Mouse (Mus musculus) lung, adult 2 months (tissue): Measurements from ENCODE around the gene Slc26a11. TPM values are rescaled to one million over a fixed set of nuclear protein-coding genes. Genes with fewer than 3 reads are reported as not detected.
"Not testable (repeated sequence)": the region's sequence is repeated elsewhere in the genome, so short reads cannot be mapped to it uniquely, and the experiment has no call there.

Source experiments
- DNase-seq: peaks from one replicate; pipeline ENCODE4 v3.0.0; 2022
- H3K4me1 ChIP-seq: fragments of 200-500 bp; 2 replicates; pipeline ENCODE4 v1.6.1; 2011; ENCODE audit warnings: low read length; ENCODE audit not compliant: control insufficient read depth, insufficient read depth
- H3K4me3 ChIP-seq: fragments of 200-500 bp; replicated peaks from 2 replicates; pipeline ENCODE3; 2011; ENCODE audit warnings: low read depth, mild to moderate bottlenecking, control low read depth, low read length; ENCODE audit errors: extremely low read depth
- CTCF ChIP-seq: fragments of 200-500 bp; IDR thresholded peaks from 2 replicates; pipeline ENCODE4 v1.5.1; 2011; ENCODE audit warnings: mild to moderate bottlenecking, low read length, control low read depth; ENCODE audit not compliant: insufficient read depth
- POLR2A ChIP-seq: fragments of 200-500 bp; IDR thresholded peaks from 2 replicates; pipeline ENCODE4 v1.6.1; 2011; ENCODE audit warnings: low read depth, mild to moderate bottlenecking, control low read depth, low read length, borderline replicate concordance; ENCODE audit errors: extremely low read depth
- WGBS: fragments of 180-500 bp; shearing (Covaris S2); methylation state at CpG from one replicate; pipeline ENCODE4 v1.1.7; 2018; 5-methylcytosine and 5-hydroxymethylcytosine counted together
- polyA plus RNA-seq: library from polyadenylated mRNA; depleted of rRNA; stranded (reverse); fragments of >200 nt; gene quantifications from 2 replicates; pipeline ENCODE4 v1.2.3, GENCODE M21; 2012

The Slc26a11 gene
- polyA plus RNA-seq, 1 experiment = 28.0 TPM

GRCm38 (mm10) chr11:119386306-119386705 lies 30.9 kb downstream of the Slc26a11 start:
- Histone ChIP-seq H3K4me1 (peaks cover 6% of the 10 kb centered on the region), H3K4me3 (no peak overlapping the region)
- WGBS = 94% methylated on average over 5 of the region's 5 CpGs
- no peak for DNase-seq
- TF ChIP-seq CTCF (no peak), POLR2A (no peak)

GRCm38 (mm10) chr11:119387273-119387672 lies 31.9 kb downstream of the Slc26a11 start:
- not testable (repeated sequence) for DNase-seq, H3K4me3 ChIP-seq
- H3K4me1 ChIP-seq = peaks cover 16% of the 10 kb centered on the region
- WGBS = 31% methylated on average over 3 of the region's 3 CpGs

GRCm38 (mm10) chr11:119389851-119390270 lies 34.5 kb downstream of the Slc26a11 start:
- H3K4me1 ChIP-seq = peaks cover 25% of the 10 kb centered on the region
- no peak for DNase-seq
- peak; percentile 48; the same call in 1 of the 2 replicates for TF ChIP-seq POLR2A
- TF ChIP-seq CTCF = no peak
- WGBS = 1% methylated on average over 35 of the region's 35 CpGs
- H3K4me3 ChIP-seq = peak overlapping the region; percentile 83

- DNase-seq = peak; percentile 86
- 2% methylated on average over 53 of the region's 53 CpGs for WGBS
- H3K4me3 ChIP-seq = peak overlapping the region; percentile 83
- peaks cover 30% of the 10 kb centered on the region for H3K4me1 ChIP-seq
- no peak for TF ChIP-seq CTCF
- peak; percentile 78; the same call in 1 of the 2 replicates for TF ChIP-seq POLR2A
Observed at GRCm38 (mm10) chr11:119390271-119391231, 35.2 kb downstream of the Slc26a11 start.

- H3K4me1 ChIP-seq = peaks cover 37% of the 10 kb centered on the region
- peak overlapping the region; percentile 25 for H3K4me3 ChIP-seq
- TF ChIP-seq POLR2A = no peak
- TF ChIP-seq CTCF = no peak
- no peak for DNase-seq
- 25% methylated on average over 7 of the region's 7 CpGs for WGBS
Observed at GRCm38 (mm10) chr11:119391386-119392000, 36.1 kb downstream of the Slc26a11 start.

GRCm38 (mm10) chr11:119392001-119392614 lies 36.8 kb downstream of the Slc26a11 start:
- TF ChIP-seq POLR2A (peak; percentile 26; the same call in 1 of the 2 replicates), CTCF (no peak)
- Histone ChIP-seq H3K4me1 (peaks cover 37% of the 10 kb centered on the region), H3K4me3 (peak overlapping the region; percentile 25)
- 11% methylated on average over 12 of the region's 12 CpGs for WGBS
- peak; percentile 78 for DNase-seq

GRCm38 (mm10) chr11:119392800-119393482 lies 37.6 kb downstream of the Slc26a11 start, which contains the start of gene Rnf213:
Rnf213 (plus strand) TSS chr11:119393100.
- DNase-seq = peak; percentile 68
- Histone ChIP-seq H3K4me1 (peaks cover 37% of the 10 kb centered on the region), H3K4me3 (peak within 1 kb of the TSS; percentile 78)
- under 1% methylated on average over 19 of the region's 19 CpGs for WGBS
- TF ChIP-seq CTCF = 0 out of 2 replicates have a peak, but pooled peaks have one; percentile 9
- peak; percentile 85; the same call in 1 of the 2 replicates for TF ChIP-seq POLR2A

GRCm38 (mm10) chr11:119393483-119393804 lies 38.1 kb downstream of the Slc26a11 start:
- DNase-seq = no peak
- 11% methylated on average over 7 of the region's 7 CpGs for WGBS
- Histone ChIP-seq H3K4me3 (peak overlapping the region; percentile 78), H3K4me1 (peaks cover 37% of the 10 kb centered on the region)
- TF ChIP-seq POLR2A = no peak
- no peak for TF ChIP-seq CTCF

- no peak for DNase-seq
- TF ChIP-seq CTCF (no peak), POLR2A (no peak)
- Histone ChIP-seq H3K4me3 (peak overlapping the region; percentile 8), H3K4me1 (peaks cover 37% of the 10 kb centered on the region)
- WGBS = 36% methylated on average over 6 of the region's 6 CpGs
Observed at GRCm38 (mm10) chr11:119394210-119394609, 38.9 kb downstream of the Slc26a11 start.
